Comparison of ENCODE assay signal across 23 mouse cellular contexts in genomic region chr6:146329079-146329478, GRCm38 (mm10).
DNase-seq lines count a peak whose midpoint lies in the region; ATAC-seq and TF ChIP-seq lines count a peak whose summit lies in the region.
"Had no signal": no experiment of that assay in that cellular context is flagged by ENCODE, and none has a peak within 500 bp of the region (broad histone marks: within the 10 kb centered on the region; RNA-seq: fewer than 3 reads in every experiment).

No protein-coding gene starts in this region.

- peak; percentile 56 for ATAC-seq in megakaryocyte, adult 5-6 weeks (ENCODE audit: poor library complexity, severe bottlenecking)
- ATAC-seq in midbrain, embryonic 11.5 days (ENCODE audit: low FRiP score), result no peak
- ATAC-seq: forebrain, embryonic 14.5 days; forebrain, embryonic 16.5 days had no signal

- whole genome bisulfite sequencing in midbrain, embryonic 11.5 days, result 81% methylated on average over 3 of the region's 3 CpGs

- H3K4me2 ChIP-seq in midbrain, embryonic 11.5 days, result no peak overlapping the region
- H3K4me2 ChIP-seq: embryonic facial prominence, embryonic 13.5 days; embryonic facial prominence, embryonic 15.5 days; forebrain, embryonic 12.5 days had no signal

- no peak overlapping the region for H3K9ac ChIP-seq in midbrain, embryonic 11.5 days (ENCODE audit: low read length)
- H3K9ac ChIP-seq: embryonic facial prominence, embryonic 13.5 days; embryonic facial prominence, embryonic 15.5 days; forebrain, embryonic 12.5 days had no signal

- no peaks in the 10 kb centered on the region for H3K27me3 ChIP-seq in midbrain, embryonic 11.5 days (ENCODE audit: control insufficient read depth, insufficient read depth, low read length)
- H3K27me3 ChIP-seq: embryonic facial prominence, embryonic 13.5 days; embryonic facial prominence, embryonic 15.5 days; forebrain, embryonic 12.5 days had no signal

- H3K4me1 ChIP-seq in bone marrow macrophage, adult 2 months (ENCODE audit: control insufficient read depth, insufficient read depth, low read length), result peaks cover 10% of the 10 kb centered on the region
- H3K4me1 ChIP-seq in midbrain, embryonic 11.5 days (ENCODE audit: control insufficient read depth, insufficient read depth, low read length), result no peaks in the 10 kb centered on the region
- H3K4me1 ChIP-seq: embryonic facial prominence, embryonic 15.5 days; forebrain, embryonic 12.5 days had no signal

- no peak overlapping the region for H3K4me3 ChIP-seq in bone marrow macrophage, adult 2 months (ENCODE audit: insufficient read depth, low read length)
- no peak overlapping the region for H3K4me3 ChIP-seq in midbrain, embryonic 11.5 days (ENCODE audit: low read depth, low read length)
- H3K4me3 ChIP-seq: embryonic facial prominence, embryonic 13.5 days; embryonic facial prominence, embryonic 15.5 days; erythroblast, embryonic 14.5 days; forebrain, embryonic 10.5 days; forebrain, embryonic 12.5 days had no signal

- TF ChIP-seq CTCF in bone marrow macrophage, adult 2 months (IDR thresholded peaks at IDR 0.05; ENCODE audit: low read depth, low read length), result no peak

- peak overlapping the region; percentile 15; the same call in 1 of the 2 replicates for H3K27ac ChIP-seq in bone marrow macrophage, adult 2 months (ENCODE audit: insufficient read depth, low read depth, low read length)
- H3K27ac ChIP-seq in midbrain, embryonic 11.5 days (ENCODE audit: low read depth, low read length), result no peak overlapping the region
- H3K27ac ChIP-seq: embryonic facial prominence, embryonic 13.5 days; embryonic facial prominence, embryonic 15.5 days; forebrain, embryonic 10.5 days; forebrain, embryonic 12.5 days had no signal

- H3K36me3 ChIP-seq in midbrain, embryonic 11.5 days (ENCODE audit: control insufficient read depth, insufficient read depth, low read length), result no peaks in the 10 kb centered on the region
- H3K36me3 ChIP-seq: forebrain, embryonic 10.5 days; forebrain, embryonic 12.5 days had no signal

- no peaks in the 10 kb centered on the region for H3K9me3 ChIP-seq in midbrain, embryonic 11.5 days (ENCODE audit: control insufficient read depth, low read length)
- H3K9me3 ChIP-seq: embryonic facial prominence, embryonic 13.5 days; embryonic facial prominence, embryonic 15.5 days; forebrain, embryonic 10.5 days; forebrain, embryonic 12.5 days had no signal

- peak; percentile 75 for DNase-seq in 416B (ENCODE audit: low read depth)
- no peak for DNase-seq in left cerebral cortex, adult 8-10 months (ENCODE audit: low spot score in 2 of 2)
- no peak for DNase-seq in midbrain, embryonic 11.5 days (ENCODE audit: low spot score, missing footprints)
- no peak for DNase-seq in adrenal gland, postnatal 10 days
- DNase-seq: adrenal gland, adult 2 months; adrenal gland, postnatal 14 days; adrenal gland, postnatal 36 days; cerebellum, adult 11 months; cerebellum, adult 18-20 months; cerebellum, adult 8-10 months; cerebellum, adult 9-11 months; cerebellum, postnatal 14 days; cerebellum, postnatal 36 days; embryo, embryonic 11 days had no signal

- no peak for TF ChIP-seq POLR2A in bone marrow macrophage, adult 2 months (IDR thresholded peaks at IDR 0.05; ENCODE audit: borderline replicate concordance, low read depth, low read length)
